Comparison of ENCODE assay signal across 18 mouse cellular contexts in genomic region chr14:106763089-106763605, GRCm38 (mm10).
"Had no signal": no experiment of that assay in that cellular context is flagged by ENCODE, and none has a peak within 500 bp of the region (broad histone marks: within the 10 kb centered on the region; RNA-seq: fewer than 3 reads in every experiment).

No protein-coding gene starts in this region.

- H3K9ac ChIP-seq: lung, embryonic 15.5 days; midbrain, embryonic 12.5 days; neural tube, embryonic 13.5 days; neural tube, embryonic 15.5 days had no signal

- H3K4me1 ChIP-seq: lung, embryonic 15.5 days; midbrain, embryonic 10.5 days; midbrain, embryonic 12.5 days; neural tube, embryonic 13.5 days; neural tube, embryonic 15.5 days had no signal

- H3K36me3 ChIP-seq: lung, embryonic 15.5 days; midbrain, embryonic 10.5 days; midbrain, embryonic 12.5 days; neural tube, embryonic 13.5 days; neural tube, embryonic 15.5 days had no signal

- H3K27ac ChIP-seq: lung, embryonic 15.5 days; midbrain, embryonic 10.5 days; midbrain, embryonic 12.5 days; neural tube, embryonic 13.5 days; neural tube, embryonic 15.5 days had no signal

- H3K27me3 ChIP-seq: lung, embryonic 15.5 days; midbrain, embryonic 12.5 days; neural tube, embryonic 13.5 days; neural tube, embryonic 15.5 days had no signal

- H3K4me3 ChIP-seq: lung, embryonic 15.5 days; midbrain, embryonic 10.5 days; midbrain, embryonic 12.5 days; myocyte; neural tube, embryonic 13.5 days; neural tube, embryonic 15.5 days had no signal

- H3K4me2 ChIP-seq: lung, embryonic 15.5 days; midbrain, embryonic 12.5 days; neural tube, embryonic 13.5 days; neural tube, embryonic 15.5 days had no signal

- DNase-seq: lung, adult 18-20 months; lung, postnatal 4 days; midbrain, embryonic 14.5 days; retina, postnatal 1 day; right cerebral cortex, adult 18-20 months; right cerebral cortex, postnatal 25 days; right cerebral cortex, postnatal 4 days; spleen, adult 18-20 months; thymus, adult 18-20 months; thymus, postnatal 14 days; thymus, postnatal 36 days had no signal

- ATAC-seq: lung, postnatal 0 days had no signal

- H3K9me3 ChIP-seq: lung, embryonic 15.5 days; midbrain, embryonic 10.5 days; midbrain, embryonic 12.5 days; neural tube, embryonic 13.5 days; neural tube, embryonic 15.5 days had no signal
